Mouse (Mus musculus): ENCODE data around the gene Tube1. TPM values are rescaled to one million over a fixed set of nuclear protein-coding genes. Genes with fewer than 3 reads are reported as not detected.

The Tube1 gene
- polyA plus RNA-seq, 1 experiment: 6.4 TPM

DNA sequence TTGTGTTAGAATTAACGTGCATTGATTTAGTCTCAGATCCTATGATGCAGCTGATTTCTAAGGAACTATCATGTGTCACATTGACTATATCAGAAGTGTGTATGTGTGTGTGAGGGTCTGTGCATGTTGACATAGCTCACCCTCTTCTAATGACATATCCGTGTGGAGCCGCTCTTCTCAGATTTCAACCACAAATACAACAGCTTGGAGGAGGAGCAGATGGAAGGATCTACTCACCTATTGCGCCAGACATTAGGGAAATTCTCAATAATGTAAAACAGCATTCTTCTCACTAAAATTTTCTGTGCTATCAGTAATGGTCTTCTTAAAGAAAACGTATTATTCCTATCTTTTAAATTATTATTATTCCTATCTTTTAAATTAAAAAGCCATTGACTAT lies 22.9 kb downstream of the Tube1 start:
- Histone ChIP-seq H3K27me3 (ENCODE audit: control insufficient read depth, insufficient read depth, low read length) (no peaks in the 10 kb centered on the region), H3K36me3 (ENCODE audit: control insufficient read depth, insufficient read depth, low read length) (no peaks in the 10 kb centered on the region; the same call in 1 of the 2 replicates), H3K4me3 (ENCODE audit: control insufficient read depth, low read depth, low read length) (no peak overlapping the region), H3K27ac (ENCODE audit: control insufficient read depth, insufficient read depth, low read depth, low read length) (no peak overlapping the region), H3K4me1 (ENCODE audit: control insufficient read depth, insufficient read depth, low read length) (no peaks in the 10 kb centered on the region)
- TF ChIP-seq POLR2A (IDR thresholded peaks at IDR 0.05; ENCODE audit: control insufficient read depth, low read depth, low read length): no peak
- no peak for TF ChIP-seq CTCF (IDR thresholded peaks at IDR 0.05; ENCODE audit: control insufficient read depth, insufficient read depth, insufficient replicate concordance, low read depth, low read length)

DNA sequence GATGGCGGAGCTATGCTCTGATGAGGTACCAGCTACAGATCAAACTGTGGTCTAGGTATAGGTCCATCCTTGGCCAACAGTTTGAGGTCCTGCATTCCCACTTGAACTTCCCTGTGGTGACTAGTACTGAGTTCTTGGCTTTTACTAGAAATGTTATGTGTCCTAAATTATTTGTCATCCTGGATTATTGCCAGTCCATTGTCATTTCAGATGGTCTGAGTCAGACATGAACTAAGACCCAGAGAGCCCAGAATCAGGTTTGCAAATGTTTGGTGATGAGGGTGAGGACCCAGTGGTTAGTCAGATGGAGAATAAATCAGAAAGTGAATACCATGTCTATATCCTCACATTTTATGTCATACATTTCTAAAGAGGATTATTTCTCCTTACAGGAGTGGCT lies 23.5 kb downstream of the Tube1 start:
- H3K4me3 ChIP-seq (ENCODE audit: control insufficient read depth, low read depth, low read length): no peak overlapping the region

DNA sequence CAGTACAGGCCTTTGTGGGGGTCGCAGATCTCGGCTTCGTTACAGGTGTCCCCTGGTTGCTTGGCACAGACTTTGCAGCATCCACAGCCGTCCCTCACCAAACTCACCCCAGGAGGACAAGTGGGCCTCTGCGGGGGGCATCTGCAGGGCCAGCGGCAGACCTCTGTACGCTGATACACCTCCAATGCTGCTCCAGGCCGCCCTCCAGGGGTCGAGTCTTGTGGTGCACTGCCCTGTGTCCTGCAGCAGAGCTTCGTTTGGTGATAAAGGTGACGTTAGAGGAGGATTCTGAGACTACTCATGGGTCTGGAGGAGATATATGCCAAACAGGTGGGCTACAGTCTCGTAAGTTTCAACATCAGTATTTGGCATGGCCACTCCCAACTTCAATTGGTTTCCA lies 24.5 kb downstream of the Tube1 start:
- H3K4me1 ChIP-seq (ENCODE audit: control insufficient read depth, insufficient read depth, low read length): no peaks in the 10 kb centered on the region
- no peak overlapping the region for H3K4me3 ChIP-seq (ENCODE audit: control insufficient read depth, low read depth, low read length)
- no peak overlapping the region for H3K27ac ChIP-seq (ENCODE audit: control insufficient read depth, insufficient read depth, low read depth, low read length)
- H3K36me3 ChIP-seq (ENCODE audit: control insufficient read depth, insufficient read depth, low read length): no peaks in the 10 kb centered on the region; the same call in 1 of the 2 replicates
- no peak for TF ChIP-seq POLR2A (IDR thresholded peaks at IDR 0.05; ENCODE audit: control insufficient read depth, low read depth, low read length)
- TF ChIP-seq CTCF (IDR thresholded peaks at IDR 0.05; ENCODE audit: control insufficient read depth, insufficient read depth, insufficient replicate concordance, low read depth, low read length): no peak
- no peaks in the 10 kb centered on the region for H3K27me3 ChIP-seq (ENCODE audit: control insufficient read depth, insufficient read depth, low read length)

More for the DNA sequence above, 23.5 kb downstream of the Tube1 start:
- no peak overlapping the region for H3K27ac ChIP-seq (ENCODE audit: control insufficient read depth, insufficient read depth, low read depth, low read length)
- no peaks in the 10 kb centered on the region for H3K27me3 ChIP-seq (ENCODE audit: control insufficient read depth, insufficient read depth, low read length)
- no peaks in the 10 kb centered on the region; the same call in 1 of the 2 replicates for H3K36me3 ChIP-seq (ENCODE audit: control insufficient read depth, insufficient read depth, low read length)
- H3K4me1 ChIP-seq (ENCODE audit: control insufficient read depth, insufficient read depth, low read length): no peaks in the 10 kb centered on the region
- TF ChIP-seq POLR2A (IDR thresholded peaks at IDR 0.05; ENCODE audit: control insufficient read depth, low read depth, low read length) (no peak), CTCF (IDR thresholded peaks at IDR 0.05; ENCODE audit: control insufficient read depth, insufficient read depth, insufficient replicate concordance, low read depth, low read length) (no peak)

DNA sequence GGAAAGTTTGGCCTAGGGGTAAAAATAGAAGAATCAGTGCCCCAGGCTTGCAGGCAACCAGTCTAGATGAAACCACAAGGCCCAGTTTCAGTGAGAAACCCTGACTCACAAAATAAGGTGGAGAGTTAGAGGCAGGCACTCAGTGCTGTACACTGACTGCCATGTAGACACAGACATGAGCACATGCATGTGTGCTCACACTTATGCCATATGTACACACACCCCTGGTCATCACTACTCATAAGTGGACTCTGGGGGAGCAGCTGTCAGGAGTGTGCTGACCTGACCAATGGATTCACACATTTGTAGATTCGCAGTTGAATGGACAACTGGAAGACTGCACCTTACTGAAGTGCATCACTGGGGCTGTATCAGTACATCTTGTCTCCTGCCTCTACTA lies 27.6 kb downstream of the Tube1 start:
- Histone ChIP-seq H3K36me3 (ENCODE audit: control insufficient read depth, insufficient read depth, low read length) (no peaks in the 10 kb centered on the region), H3K4me3 (ENCODE audit: control insufficient read depth, low read depth, low read length) (no peak overlapping the region), H3K27ac (ENCODE audit: control insufficient read depth, insufficient read depth, low read depth, low read length) (no peak overlapping the region), H3K4me1 (ENCODE audit: control insufficient read depth, insufficient read depth, low read length) (no peaks in the 10 kb centered on the region), H3K27me3 (ENCODE audit: control insufficient read depth, insufficient read depth, low read length) (no peaks in the 10 kb centered on the region)
- no peak for TF ChIP-seq CTCF (IDR thresholded peaks at IDR 0.05; ENCODE audit: control insufficient read depth, insufficient read depth, insufficient replicate concordance, low read depth, low read length)
- TF ChIP-seq POLR2A (IDR thresholded peaks at IDR 0.05; ENCODE audit: control insufficient read depth, low read depth, low read length): no peak

DNA sequence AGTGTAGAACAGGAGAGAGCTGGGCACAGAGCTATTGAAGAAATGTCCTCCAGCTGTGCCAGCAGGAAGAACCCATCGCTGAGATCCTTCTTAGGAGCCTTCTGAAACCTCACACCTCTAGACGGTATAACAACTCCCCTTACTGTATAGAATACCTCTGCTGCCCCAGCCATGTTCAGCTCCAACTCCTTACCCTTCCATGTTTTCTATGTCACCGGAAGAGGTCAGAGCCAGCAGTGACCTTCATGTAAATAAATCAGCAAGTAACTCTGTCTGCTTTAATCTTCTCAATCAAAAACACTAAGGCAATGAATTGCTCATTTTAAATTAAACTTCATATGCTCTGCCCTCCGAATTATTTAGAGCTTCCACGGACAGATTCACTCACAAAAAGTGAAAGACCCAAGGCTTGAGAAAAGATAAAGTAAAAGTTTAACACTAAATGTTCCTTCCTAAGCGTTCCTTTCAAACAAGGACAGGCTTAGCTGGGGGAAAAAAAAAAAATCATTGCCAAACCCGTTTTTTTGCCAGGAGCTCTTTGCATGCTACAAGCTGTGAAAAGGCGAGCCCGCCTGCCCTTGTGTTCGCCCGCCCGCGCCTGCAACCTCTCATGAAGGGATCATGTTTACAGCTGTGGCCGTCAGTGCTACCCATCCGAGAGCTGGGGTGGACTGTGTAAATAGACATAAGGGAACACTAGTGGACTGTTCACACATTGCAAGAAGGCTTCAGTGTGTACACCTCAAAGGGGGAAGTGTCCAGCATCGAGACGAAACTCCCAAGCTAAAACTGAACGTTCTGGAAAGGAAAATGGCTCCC lies 29.1 kb downstream of the Tube1 start:
- no peaks in the 10 kb centered on the region for H3K4me1 ChIP-seq (ENCODE audit: control insufficient read depth, insufficient read depth, low read length)
- H3K27ac ChIP-seq (ENCODE audit: control insufficient read depth, insufficient read depth, low read depth, low read length): no peak overlapping the region
- no peak overlapping the region for H3K4me3 ChIP-seq (ENCODE audit: control insufficient read depth, low read depth, low read length)
- H3K27me3 ChIP-seq (ENCODE audit: control insufficient read depth, insufficient read depth, low read length): no peaks in the 10 kb centered on the region
- TF ChIP-seq CTCF (IDR thresholded peaks at IDR 0.05; ENCODE audit: control insufficient read depth, insufficient read depth, insufficient replicate concordance, low read depth, low read length) (no peak), POLR2A (IDR thresholded peaks at IDR 0.05; ENCODE audit: control insufficient read depth, low read depth, low read length) (no peak)
- no peaks in the 10 kb centered on the region for H3K36me3 ChIP-seq (ENCODE audit: control insufficient read depth, insufficient read depth, low read length)

DNA sequence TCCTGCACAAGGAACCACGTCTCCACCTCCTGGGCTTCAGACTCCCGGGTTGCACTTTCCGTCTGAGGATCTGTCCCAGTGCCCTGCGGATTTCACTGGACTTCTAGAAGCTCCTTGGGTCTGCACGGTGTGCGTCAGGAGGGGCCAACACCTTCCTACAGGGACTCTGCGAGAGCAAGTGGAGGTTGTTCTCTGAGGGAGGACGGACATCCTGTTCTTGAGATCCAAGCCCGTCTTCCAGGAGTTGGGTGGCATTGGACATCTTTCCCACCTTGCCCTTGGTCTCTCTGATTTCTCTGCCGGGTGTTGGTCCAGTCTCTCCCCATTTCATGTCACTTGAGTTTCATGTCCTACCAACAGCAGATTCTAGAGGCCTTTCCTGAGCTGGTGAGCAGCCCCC lies 29.9 kb downstream of the Tube1 start, which contains the start of gene Ccn6:
Gene Ccn6, minus strand, starts transcription at position 101 of the 400 bp plus-strand sequence.
- H3K27me3 ChIP-seq (ENCODE audit: control insufficient read depth, insufficient read depth, low read length): no peaks in the 10 kb centered on the region
- no peak within 1 kb of the TSS for H3K4me3 ChIP-seq (ENCODE audit: control insufficient read depth, low read depth, low read length)
- TF ChIP-seq POLR2A (IDR thresholded peaks at IDR 0.05; ENCODE audit: control insufficient read depth, low read depth, low read length) (no peak), CTCF (IDR thresholded peaks at IDR 0.05; ENCODE audit: control insufficient read depth, insufficient read depth, insufficient replicate concordance, low read depth, low read length) (no peak)
- H3K27ac ChIP-seq (ENCODE audit: control insufficient read depth, insufficient read depth, low read depth, low read length): no peak within 1 kb of the TSS
- no peaks in the 10 kb centered on the region for H3K4me1 ChIP-seq (ENCODE audit: control insufficient read depth, insufficient read depth, low read length)
- H3K36me3 ChIP-seq (ENCODE audit: control insufficient read depth, insufficient read depth, low read length): no peaks in the 10 kb centered on the region

DNA sequence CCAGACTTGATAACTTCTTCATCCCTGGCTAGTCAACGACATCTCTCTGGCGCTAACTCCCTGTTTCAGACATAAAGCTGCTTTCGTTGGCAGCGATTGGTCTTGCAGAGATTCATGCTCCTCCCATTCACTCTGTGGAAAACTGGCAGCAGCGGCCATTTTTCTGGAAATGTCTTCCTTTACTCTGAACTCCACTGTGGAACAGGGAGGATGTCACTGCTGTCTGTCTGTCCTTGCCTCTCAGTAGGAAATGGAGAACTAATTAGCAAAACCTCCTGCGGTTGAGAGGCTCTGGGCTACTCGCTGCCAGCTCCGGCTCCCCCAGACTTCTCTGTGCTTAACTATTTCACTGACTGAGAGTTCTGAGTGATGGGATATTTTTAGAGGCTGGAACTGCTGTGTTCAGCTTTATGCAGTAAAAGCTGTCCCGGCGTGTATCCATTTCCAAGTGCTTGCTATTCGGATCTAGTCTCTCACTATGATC lies 31.9 kb downstream of the Tube1 start:
- H3K27ac ChIP-seq (ENCODE audit: control insufficient read depth, insufficient read depth, low read depth, low read length): no peak overlapping the region
- no peak for TF ChIP-seq POLR2A (IDR thresholded peaks at IDR 0.05; ENCODE audit: control insufficient read depth, low read depth, low read length)
- no peak for TF ChIP-seq CTCF (IDR thresholded peaks at IDR 0.05; ENCODE audit: control insufficient read depth, insufficient read depth, insufficient replicate concordance, low read depth, low read length)
- no peak overlapping the region for H3K4me3 ChIP-seq (ENCODE audit: control insufficient read depth, low read depth, low read length)
- H3K4me1 ChIP-seq (ENCODE audit: control insufficient read depth, insufficient read depth, low read length): no peaks in the 10 kb centered on the region; the same call in none of the 2 replicates
- no peaks in the 10 kb centered on the region for H3K36me3 ChIP-seq (ENCODE audit: control insufficient read depth, insufficient read depth, low read length)
- H3K27me3 ChIP-seq (ENCODE audit: control insufficient read depth, insufficient read depth, low read length): no peaks in the 10 kb centered on the region

All from testis, adult 2 months (tissue).